Mouse (Mus musculus): ENCODE measurements at regions not wholly inside any gene's neighbourhood (a gene's known extent, or its start where the extent isn't known, plus 50 kb on each side); places are given as distances from the start of the nearest gene placed in this dataset.
A peak's percentile ranks its signal among the peaks of the same experiment; 100 is the strongest.

DNA sequence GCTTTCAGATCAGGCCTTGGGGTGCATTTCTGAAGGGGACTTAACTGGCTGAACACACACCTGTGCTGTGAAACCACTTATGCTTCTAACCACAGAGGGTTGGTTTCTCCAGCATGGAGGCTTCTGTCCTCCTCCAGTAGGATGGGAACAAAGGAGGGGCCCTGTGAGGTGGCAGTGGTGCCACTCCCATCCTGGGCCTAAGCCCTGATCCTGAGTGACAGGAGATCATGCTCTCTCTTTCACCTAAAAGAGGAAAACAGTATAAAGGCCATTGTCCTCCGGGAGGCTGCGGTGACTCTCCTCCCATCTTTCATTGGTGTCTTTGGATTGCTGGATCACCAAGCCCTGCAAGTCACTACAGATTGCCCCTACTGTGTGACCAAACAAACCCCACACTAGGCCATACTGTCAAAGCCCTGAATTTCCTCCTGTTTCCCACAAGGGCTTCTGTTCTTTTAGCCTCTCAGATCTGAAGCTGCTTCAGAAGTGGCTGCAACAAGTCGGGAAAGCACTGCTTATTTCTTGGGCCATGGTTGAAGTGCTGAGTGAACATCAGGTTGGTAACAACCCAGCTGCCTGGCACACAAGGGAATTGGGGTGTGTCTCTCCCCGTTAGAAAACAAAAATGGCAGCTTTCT lies 175.4 kb upstream of the Camk1g start:
- no peak overlapping the region for H3K9ac ChIP-seq (replicated peaks; ENCODE audit: low read length)
- H3K4me1 ChIP-seq (ENCODE audit: control insufficient read depth, insufficient read depth, low read length), result no peaks in the 10 kb centered on the region
- ATAC-seq (replicated peaks; ENCODE audit: insufficient number of reproducible peaks, low FRiP score, low TSS enrichment, low read depth) (no peak), DNase-seq (ENCODE audit: low spot score) (no peak)
- H3K9me3 ChIP-seq (replicated peaks; ENCODE audit: control insufficient read depth, low read length), result no peaks in the 10 kb centered on the region
- WGBS, result 45% methylated on average over 4 of the region's 4 CpGs
- no peak overlapping the region for H3K4me2 ChIP-seq (ENCODE audit: low read depth, low read length)
- no peaks in the 10 kb centered on the region for H3K36me3 ChIP-seq (replicated peaks; ENCODE audit: control insufficient read depth, insufficient read depth, low read depth, low read length)
- H3K27ac ChIP-seq (replicated peaks; ENCODE audit: low read depth, low read length), result no peak overlapping the region
- H3K27me3 ChIP-seq (ENCODE audit: control insufficient read depth, insufficient read depth, low read length), result no peaks in the 10 kb centered on the region
- H3K4me3 ChIP-seq (ENCODE audit: low read depth, low read length), result no peak overlapping the region

DNA sequence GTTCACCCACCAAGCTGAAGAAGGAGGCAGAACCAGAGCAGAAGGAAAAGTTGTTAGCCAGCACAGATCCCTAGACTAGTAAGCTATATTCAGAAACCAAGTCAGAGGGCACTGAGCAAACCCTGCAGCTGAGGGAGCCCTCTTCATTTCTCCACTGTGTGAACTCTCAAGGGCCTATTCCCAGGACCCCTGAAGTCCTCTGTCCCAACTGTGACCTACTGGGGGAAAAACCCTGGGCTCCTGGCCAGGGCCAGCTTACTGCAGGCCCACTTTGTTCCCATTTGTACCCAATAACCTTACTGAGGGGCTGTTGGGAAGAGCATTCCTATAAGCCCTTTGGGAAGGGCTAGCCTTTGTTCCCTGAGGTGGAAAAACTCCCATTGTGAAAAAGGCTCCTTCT lies 174.7 kb upstream of the Camk1g start:
- Histone ChIP-seq H3K27me3 (ENCODE audit: control insufficient read depth, insufficient read depth, low read length) (no peaks in the 10 kb centered on the region), H3K4me1 (ENCODE audit: control insufficient read depth, insufficient read depth, low read length) (no peaks in the 10 kb centered on the region), H3K4me2 (ENCODE audit: low read depth, low read length) (no peak overlapping the region), H3K36me3 (replicated peaks; ENCODE audit: control insufficient read depth, insufficient read depth, low read depth, low read length) (no peaks in the 10 kb centered on the region), H3K27ac (replicated peaks; ENCODE audit: low read depth, low read length) (no peak overlapping the region), H3K9me3 (replicated peaks; ENCODE audit: control insufficient read depth, low read length) (no peaks in the 10 kb centered on the region), H3K4me3 (ENCODE audit: low read depth, low read length) (no peak overlapping the region), H3K9ac (replicated peaks; ENCODE audit: low read length) (no peak overlapping the region)
- DNase-seq (ENCODE audit: low spot score), result no peak
- no peak for ATAC-seq (replicated peaks; ENCODE audit: insufficient number of reproducible peaks, low FRiP score, low TSS enrichment, low read depth)

DNA sequence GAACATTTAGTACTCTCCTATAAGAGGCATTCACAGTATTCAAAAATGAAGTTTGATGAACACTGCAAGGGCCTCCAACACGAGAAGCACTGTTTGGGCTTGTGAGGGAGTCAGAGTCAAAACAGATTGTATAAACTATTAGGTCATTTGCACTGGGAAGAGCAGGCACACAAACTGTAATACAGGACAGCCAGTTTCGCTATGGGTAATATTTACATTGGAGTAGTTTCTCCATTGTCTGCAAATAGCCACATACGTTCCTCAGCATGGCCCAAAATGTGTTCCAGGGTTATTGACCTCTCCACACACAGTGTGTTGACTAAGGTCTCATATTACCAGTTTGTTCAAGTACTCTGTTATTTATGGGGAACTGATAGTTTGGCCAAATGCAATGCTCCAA lies 173.7 kb upstream of the Camk1g start:
- ATAC-seq (replicated peaks; ENCODE audit: insufficient number of reproducible peaks, low FRiP score, low TSS enrichment, low read depth), result no peak
- no peak overlapping the region for H3K9ac ChIP-seq (replicated peaks; ENCODE audit: low read length)
- no peak overlapping the region for H3K27ac ChIP-seq (replicated peaks; ENCODE audit: low read depth, low read length)
- no peak for DNase-seq (ENCODE audit: low spot score)
- H3K4me1 ChIP-seq (ENCODE audit: control insufficient read depth, insufficient read depth, low read length), result no peaks in the 10 kb centered on the region
- H3K4me3 ChIP-seq (ENCODE audit: low read depth, low read length), result no peak overlapping the region
- no peaks in the 10 kb centered on the region for H3K27me3 ChIP-seq (ENCODE audit: control insufficient read depth, insufficient read depth, low read length)
- H3K9me3 ChIP-seq (replicated peaks; ENCODE audit: control insufficient read depth, low read length), result no peaks in the 10 kb centered on the region
- WGBS, result 65% methylated on average over 3 of the region's 3 CpGs
- H3K36me3 ChIP-seq (replicated peaks; ENCODE audit: control insufficient read depth, insufficient read depth, low read depth, low read length), result no peaks in the 10 kb centered on the region
- H3K4me2 ChIP-seq (ENCODE audit: low read depth, low read length), result no peak overlapping the region

DNA sequence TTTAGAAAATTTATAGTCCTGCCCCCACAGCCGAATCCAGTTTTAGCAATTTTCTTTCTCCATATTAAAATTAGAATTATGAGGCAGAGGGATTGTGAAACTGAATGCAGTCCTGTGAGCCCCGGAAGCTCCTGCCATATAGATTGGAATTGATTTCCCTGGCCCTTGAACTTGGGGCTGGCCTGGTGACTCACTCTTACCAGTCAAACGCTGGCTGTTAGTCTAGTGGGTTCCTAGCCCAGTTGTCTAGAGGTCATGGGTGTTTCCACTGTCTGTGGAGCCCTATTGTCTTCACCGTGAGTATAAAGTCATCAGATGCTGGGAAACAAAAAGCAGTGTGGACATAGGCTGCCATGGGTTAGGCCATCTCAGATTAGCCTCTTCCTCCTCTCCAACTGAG lies 173.2 kb upstream of the Camk1g start:
- H3K4me1 ChIP-seq (ENCODE audit: control insufficient read depth, insufficient read depth, low read length), result no peaks in the 10 kb centered on the region
- H3K36me3 ChIP-seq (replicated peaks; ENCODE audit: control insufficient read depth, insufficient read depth, low read depth, low read length), result no peaks in the 10 kb centered on the region
- no peak overlapping the region for H3K27ac ChIP-seq (replicated peaks; ENCODE audit: low read depth, low read length)
- H3K4me3 ChIP-seq (ENCODE audit: low read depth, low read length), result no peak overlapping the region
- H3K9ac ChIP-seq (replicated peaks; ENCODE audit: low read length), result no peak overlapping the region
- no peaks in the 10 kb centered on the region for H3K9me3 ChIP-seq (replicated peaks; ENCODE audit: control insufficient read depth, low read length)
- ATAC-seq (replicated peaks; ENCODE audit: insufficient number of reproducible peaks, low FRiP score, low TSS enrichment, low read depth) (no peak), DNase-seq (ENCODE audit: low spot score) (no peak)
- H3K4me2 ChIP-seq (ENCODE audit: low read depth, low read length), result no peak overlapping the region
- 79% methylated on average over 4 of the region's 4 CpGs for WGBS
- H3K27me3 ChIP-seq (ENCODE audit: control insufficient read depth, insufficient read depth, low read length), result no peaks in the 10 kb centered on the region

DNA sequence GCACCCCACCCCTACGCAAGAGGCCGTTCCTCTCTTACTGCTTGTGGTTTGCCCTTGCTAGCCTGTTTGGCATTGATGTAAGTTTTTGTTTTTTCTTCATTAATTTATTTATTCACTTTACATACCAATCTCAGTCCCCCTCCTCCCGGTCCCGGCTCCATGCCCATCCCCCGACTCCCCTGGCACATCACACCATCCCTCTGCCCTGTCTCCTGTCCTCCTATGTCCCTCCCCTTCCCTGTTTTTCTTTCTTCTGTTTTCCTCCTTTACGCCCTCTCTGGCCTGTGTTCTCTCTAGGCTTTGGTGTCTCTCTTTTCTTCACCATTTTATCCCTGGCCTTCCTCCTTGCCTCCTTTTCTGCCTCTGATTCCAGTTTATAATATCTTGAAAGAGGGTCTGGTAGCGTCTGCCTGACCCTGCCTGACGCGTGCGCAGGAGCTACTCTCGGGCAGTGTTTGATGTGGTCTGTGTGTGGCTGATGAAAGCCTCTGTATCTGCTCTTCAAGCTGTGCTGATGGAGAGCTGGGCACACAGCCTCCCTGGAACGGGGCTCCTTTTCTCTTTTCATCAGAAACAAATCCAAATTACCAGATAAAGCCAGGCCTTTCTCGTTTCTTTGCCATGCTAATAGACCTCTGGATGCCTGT lies 172.0 kb upstream of the Camk1g start:
- H3K9me3 ChIP-seq (replicated peaks; ENCODE audit: control insufficient read depth, low read length), result no peaks in the 10 kb centered on the region
- ATAC-seq (replicated peaks; ENCODE audit: insufficient number of reproducible peaks, low FRiP score, low TSS enrichment, low read depth) (no peak), DNase-seq (ENCODE audit: low spot score) (peak; percentile 20)
- no peaks in the 10 kb centered on the region for H3K36me3 ChIP-seq (replicated peaks; ENCODE audit: control insufficient read depth, insufficient read depth, low read depth, low read length)
- H3K4me2 ChIP-seq (ENCODE audit: low read depth, low read length), result no peak overlapping the region
- H3K9ac ChIP-seq (replicated peaks; ENCODE audit: low read length), result no peak overlapping the region
- H3K27ac ChIP-seq (replicated peaks; ENCODE audit: low read depth, low read length), result no peak overlapping the region
- H3K27me3 ChIP-seq (ENCODE audit: control insufficient read depth, insufficient read depth, low read length), result no peaks in the 10 kb centered on the region
- WGBS, result 23% methylated on average over 13 of the region's 13 CpGs
- no peak overlapping the region for H3K4me3 ChIP-seq (ENCODE audit: low read depth, low read length)
- no peaks in the 10 kb centered on the region for H3K4me1 ChIP-seq (ENCODE audit: control insufficient read depth, insufficient read depth, low read length)

DNA sequence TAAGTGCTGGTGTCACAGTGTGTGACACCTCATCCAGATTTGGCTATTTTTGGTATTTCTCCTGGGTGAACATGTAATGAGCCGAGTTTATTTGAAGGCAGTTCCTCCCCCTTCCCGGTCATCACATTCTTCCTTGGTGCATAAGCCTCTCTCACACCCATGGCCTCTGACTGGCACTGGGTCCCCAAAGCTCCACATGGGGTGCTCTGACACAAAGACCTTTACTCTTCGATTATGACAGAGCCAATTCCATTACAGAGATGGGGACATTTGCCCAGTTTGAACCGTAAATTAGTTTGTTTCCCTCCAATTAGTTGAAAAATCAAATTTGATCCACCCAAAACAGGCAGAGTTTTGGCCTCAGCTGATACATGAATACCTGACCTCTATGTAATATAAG lies 171.2 kb upstream of the Camk1g start:
- Histone ChIP-seq H3K27me3 (ENCODE audit: control insufficient read depth, insufficient read depth, low read length) (no peaks in the 10 kb centered on the region), H3K27ac (replicated peaks; ENCODE audit: low read depth, low read length) (no peak overlapping the region), H3K9ac (replicated peaks; ENCODE audit: low read length) (no peak overlapping the region), H3K36me3 (replicated peaks; ENCODE audit: control insufficient read depth, insufficient read depth, low read depth, low read length) (no peaks in the 10 kb centered on the region), H3K4me2 (ENCODE audit: low read depth, low read length) (no peak overlapping the region), H3K9me3 (replicated peaks; ENCODE audit: control insufficient read depth, low read length) (no peaks in the 10 kb centered on the region), H3K4me3 (ENCODE audit: low read depth, low read length) (no peak overlapping the region), H3K4me1 (ENCODE audit: control insufficient read depth, insufficient read depth, low read length) (no peaks in the 10 kb centered on the region)
- 69% methylated on average over 4 of the region's 4 CpGs for WGBS
- DNase-seq (ENCODE audit: low spot score) (no peak), ATAC-seq (replicated peaks; ENCODE audit: insufficient number of reproducible peaks, low FRiP score, low TSS enrichment, low read depth) (no peak)

DNA sequence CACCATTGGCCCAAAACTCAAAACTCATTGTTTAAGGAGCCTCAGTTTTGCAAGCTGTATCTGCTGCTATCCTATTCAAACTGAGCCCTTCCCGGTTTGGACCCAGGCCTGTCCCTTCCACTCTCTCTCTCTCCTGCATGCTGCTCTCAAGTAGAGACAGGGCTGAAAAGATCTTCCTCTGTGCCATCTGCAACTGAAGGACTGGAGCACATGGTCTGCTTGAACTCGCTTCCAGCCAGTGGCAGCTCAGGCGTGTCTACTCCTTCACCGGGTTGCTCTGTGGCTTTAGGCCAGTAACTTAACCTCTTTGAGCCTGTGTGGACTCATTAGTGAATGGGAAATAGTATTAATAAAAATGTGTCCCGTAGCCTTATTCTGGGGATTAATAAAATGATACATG lies 170.4 kb upstream of the Camk1g start:
- ATAC-seq (replicated peaks; ENCODE audit: insufficient number of reproducible peaks, low FRiP score, low TSS enrichment, low read depth), result no peak
- 71% methylated on average over 5 of the region's 5 CpGs for WGBS

DNA sequence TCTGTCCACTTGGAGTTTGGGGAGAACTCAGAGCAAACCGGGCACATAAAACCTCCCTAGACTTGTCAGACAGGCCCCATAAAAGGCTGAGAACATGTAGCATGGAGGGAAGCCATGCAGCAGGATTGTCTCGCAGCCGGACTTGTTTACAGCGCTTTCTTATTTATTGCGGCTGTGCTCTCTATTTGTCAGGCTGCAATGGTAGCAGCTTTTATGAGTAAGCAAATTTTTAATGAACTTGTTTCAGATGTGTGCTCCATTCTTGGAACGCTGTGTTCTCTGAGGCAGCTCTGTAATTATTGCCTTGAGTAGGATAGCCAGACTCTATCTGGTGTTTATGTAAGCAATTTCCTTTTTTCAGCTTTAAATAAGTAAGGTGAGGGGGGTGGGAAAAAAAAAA lies 169.2 kb upstream of the Camk1g start:
- ATAC-seq (replicated peaks; ENCODE audit: insufficient number of reproducible peaks, low FRiP score, low TSS enrichment, low read depth) (no peak), DNase-seq (ENCODE audit: low spot score) (no peak)
- H3K4me1 ChIP-seq (ENCODE audit: control insufficient read depth, insufficient read depth, low read length), result no peaks in the 10 kb centered on the region
- no peak overlapping the region for H3K27ac ChIP-seq (replicated peaks; ENCODE audit: low read depth, low read length)
- WGBS, result 82% methylated on average over 6 of the region's 6 CpGs
- H3K4me2 ChIP-seq (ENCODE audit: low read depth, low read length), result no peak overlapping the region
- no peaks in the 10 kb centered on the region for H3K36me3 ChIP-seq (replicated peaks; ENCODE audit: control insufficient read depth, insufficient read depth, low read depth, low read length)
- no peak overlapping the region for H3K4me3 ChIP-seq (ENCODE audit: low read depth, low read length)
- no peak overlapping the region for H3K9ac ChIP-seq (replicated peaks; ENCODE audit: low read length)
- no peaks in the 10 kb centered on the region for H3K9me3 ChIP-seq (replicated peaks; ENCODE audit: control insufficient read depth, low read length)
- no peaks in the 10 kb centered on the region for H3K27me3 ChIP-seq (ENCODE audit: control insufficient read depth, insufficient read depth, low read length)

More for the DNA sequence above, 170.4 kb upstream of the Camk1g start:
- Histone ChIP-seq H3K27ac (replicated peaks; ENCODE audit: low read depth, low read length) (no peak overlapping the region), H3K9me3 (replicated peaks; ENCODE audit: control insufficient read depth, low read length) (no peaks in the 10 kb centered on the region), H3K4me3 (ENCODE audit: low read depth, low read length) (no peak overlapping the region), H3K9ac (replicated peaks; ENCODE audit: low read length) (no peak overlapping the region), H3K4me2 (ENCODE audit: low read depth, low read length) (no peak overlapping the region), H3K36me3 (replicated peaks; ENCODE audit: control insufficient read depth, insufficient read depth, low read depth, low read length) (no peaks in the 10 kb centered on the region), H3K4me1 (ENCODE audit: control insufficient read depth, insufficient read depth, low read length) (no peaks in the 10 kb centered on the region), H3K27me3 (ENCODE audit: control insufficient read depth, insufficient read depth, low read length) (no peaks in the 10 kb centered on the region)
- DNase-seq (ENCODE audit: low spot score), result no peak

Data from embryonic facial prominence, embryonic 11.5 days (tissue).